Mouse (Mus musculus): ENCODE measurements around the gene Noxa1. TPM values are rescaled to one million over a fixed set of nuclear protein-coding genes. Genes with fewer than 3 reads are reported as not detected.

Noxa1 gene
- total RNA-seq, 2 experiments from 2014 or later, result not detected

GRCm38 (mm10) chr2:25083697-25084096 is 11.3 kb downstream of the Noxa1 start:
- Histone ChIP-seq H3K27ac (no peak overlapping the region), H3K4me3 (no peak overlapping the region)
- no peak for DNase-seq (ENCODE audit: low spot score in 2 of 2)
- no peak for TF ChIP-seq CTCF (conservative IDR thresholded peaks at IDR 0.05)

GRCm38 (mm10) chr2:25080076-25080475 is 14.9 kb downstream of the Noxa1 start, which contains the start of gene Entpd8:
TSS of gene Entpd8 (plus strand) at chr2:25080304.
- no peak within 1 kb of the TSS for H3K27ac ChIP-seq
- DNase-seq (ENCODE audit: low spot score in 2 of 2), result no peak
- TF ChIP-seq CTCF (conservative IDR thresholded peaks at IDR 0.05), result no peak
- no peak within 1 kb of the TSS for H3K4me3 ChIP-seq

GRCm38 (mm10) chr2:25078967-25079366 is 16.0 kb downstream of the Noxa1 start:
- DNase-seq (ENCODE audit: low spot score in 2 of 2), result no peak
- Histone ChIP-seq H3K4me3 (no peak overlapping the region), H3K27ac (no peak overlapping the region)
- TF ChIP-seq CTCF (conservative IDR thresholded peaks at IDR 0.05), result no peak

DNA sequence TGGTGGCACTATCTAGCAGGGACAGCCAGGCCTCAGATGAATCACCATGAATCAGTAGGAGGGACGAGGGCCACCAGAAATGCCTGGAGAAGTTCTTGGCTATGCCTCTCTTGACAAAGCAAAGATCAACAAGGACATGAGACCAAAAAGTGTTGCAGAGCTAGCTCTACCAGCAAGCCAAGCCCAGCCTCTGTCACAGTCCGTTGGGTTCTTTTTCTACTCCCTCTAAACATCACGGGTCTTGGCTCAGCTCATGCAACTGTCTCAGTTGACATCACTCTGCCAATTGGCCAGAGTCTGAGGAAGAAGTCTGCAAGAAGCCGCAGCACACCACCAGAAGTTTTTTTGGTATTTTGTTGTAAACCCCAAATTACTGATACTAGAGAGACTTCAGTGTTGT is 19.4 kb downstream of the Noxa1 start:
- no peak for TF ChIP-seq CTCF (conservative IDR thresholded peaks at IDR 0.05)
- Histone ChIP-seq H3K27ac (no peak overlapping the region), H3K4me3 (no peak overlapping the region)
- no peak for DNase-seq (ENCODE audit: low spot score in 2 of 2)

GRCm38 (mm10) chr2:25072398-25072797 is 22.6 kb downstream of the Noxa1 start:
- Histone ChIP-seq H3K4me3 (no peak overlapping the region), H3K27ac (no peak overlapping the region)
- TF ChIP-seq CTCF (conservative IDR thresholded peaks at IDR 0.05), result peak; percentile 22
- no peak for DNase-seq (ENCODE audit: low spot score in 2 of 2)

DNA sequence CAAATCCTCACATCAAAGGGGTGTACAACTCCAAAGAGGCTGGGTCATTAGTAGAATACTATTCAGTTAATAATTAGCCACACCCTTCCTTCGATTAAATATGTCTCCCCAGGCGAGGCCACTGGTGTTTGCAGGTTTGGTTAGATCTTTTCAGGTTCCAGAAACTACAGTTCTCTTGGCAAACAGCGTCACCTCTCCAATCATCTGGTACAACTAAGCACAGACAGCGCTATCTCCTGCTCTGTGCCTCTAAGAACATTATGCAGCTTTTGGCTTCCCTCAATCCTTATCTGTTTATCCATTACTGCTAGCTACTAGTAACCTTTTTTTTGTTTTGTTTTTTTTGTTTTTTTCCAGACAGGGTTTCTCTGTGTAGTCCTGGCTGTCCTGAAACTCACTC is 25.4 kb downstream of the Noxa1 start:
- Histone ChIP-seq H3K27ac (no peak overlapping the region), H3K4me3 (no peak overlapping the region)
- TF ChIP-seq CTCF (conservative IDR thresholded peaks at IDR 0.05), result no peak
- DNase-seq (ENCODE audit: low spot score in 2 of 2), result no peak

DNA sequence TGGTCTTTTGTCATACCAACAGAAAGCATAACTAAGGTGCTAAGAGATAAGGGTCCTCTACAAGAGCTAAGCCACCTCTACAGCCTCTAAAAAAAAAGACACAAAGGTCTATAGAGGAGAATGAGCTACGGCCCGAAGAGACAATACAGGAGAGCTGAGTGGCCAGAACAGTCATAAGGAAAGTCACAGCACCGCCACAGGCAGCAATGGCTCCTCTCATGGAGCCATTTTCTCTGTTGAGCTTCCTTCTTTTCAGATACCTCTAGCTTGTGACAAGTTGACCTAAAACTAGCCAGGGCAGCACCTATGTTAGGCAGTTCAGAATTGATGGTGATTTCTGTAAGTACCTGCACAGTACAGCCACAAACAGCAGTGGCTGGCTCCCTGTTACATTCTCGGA is 28.4 kb downstream of the Noxa1 start:
- no peak overlapping the region for H3K27ac ChIP-seq
- TF ChIP-seq CTCF (conservative IDR thresholded peaks at IDR 0.05), result no peak

DNA sequence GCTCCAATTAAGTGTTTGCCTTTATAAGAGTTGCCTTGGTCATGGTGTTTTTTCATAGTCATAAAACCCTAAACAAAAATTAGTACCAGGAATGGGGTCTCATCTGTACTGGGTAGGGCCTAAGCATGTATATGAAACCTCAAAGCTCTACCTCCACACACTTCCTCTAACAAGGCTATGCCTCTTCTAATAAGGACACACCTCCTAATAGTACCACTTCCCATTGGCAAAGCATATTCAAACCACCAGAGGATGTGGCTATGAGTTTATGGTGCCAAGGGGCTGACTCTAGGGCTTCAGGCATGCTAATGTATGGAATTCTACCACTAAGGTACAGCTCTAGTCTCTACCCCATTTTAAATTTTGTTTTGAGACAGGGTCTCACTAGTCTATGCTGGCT is 29.4 kb downstream of the Noxa1 start:
- Histone ChIP-seq H3K27ac (no peak overlapping the region), H3K4me3 (no peak overlapping the region)
- no peak for TF ChIP-seq CTCF (conservative IDR thresholded peaks at IDR 0.05)
- DNase-seq (ENCODE audit: low spot score in 2 of 2), result no peak

More for the DNA sequence above, 28.4 kb downstream of the Noxa1 start:
- no peak for DNase-seq (ENCODE audit: low spot score in 2 of 2)
- no peak overlapping the region for H3K4me3 ChIP-seq

DNA sequence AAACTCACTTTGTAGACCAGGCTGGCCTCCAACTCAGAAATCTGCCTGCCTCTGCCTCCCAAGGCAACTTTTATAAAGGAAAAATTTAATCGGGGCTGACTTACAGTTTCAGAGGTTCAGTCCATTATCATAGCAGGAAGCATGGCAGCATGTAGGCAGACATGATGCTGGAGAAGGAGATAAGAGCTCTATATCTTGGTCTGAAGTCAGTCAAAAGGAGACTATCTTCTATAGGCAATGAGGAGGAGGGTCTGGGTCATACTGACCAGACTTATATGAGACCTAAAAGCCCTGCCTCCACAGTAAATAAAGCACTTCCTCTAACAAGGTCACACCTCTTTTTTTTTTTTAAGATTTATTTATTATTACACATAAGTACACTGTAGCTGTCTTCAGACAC is 30.7 kb downstream of the Noxa1 start:
- Histone ChIP-seq H3K27ac (no peak overlapping the region), H3K4me3 (no peak overlapping the region)
- TF ChIP-seq CTCF (conservative IDR thresholded peaks at IDR 0.05), result no peak
- no peak for DNase-seq (ENCODE audit: low spot score in 2 of 2)

DNA sequence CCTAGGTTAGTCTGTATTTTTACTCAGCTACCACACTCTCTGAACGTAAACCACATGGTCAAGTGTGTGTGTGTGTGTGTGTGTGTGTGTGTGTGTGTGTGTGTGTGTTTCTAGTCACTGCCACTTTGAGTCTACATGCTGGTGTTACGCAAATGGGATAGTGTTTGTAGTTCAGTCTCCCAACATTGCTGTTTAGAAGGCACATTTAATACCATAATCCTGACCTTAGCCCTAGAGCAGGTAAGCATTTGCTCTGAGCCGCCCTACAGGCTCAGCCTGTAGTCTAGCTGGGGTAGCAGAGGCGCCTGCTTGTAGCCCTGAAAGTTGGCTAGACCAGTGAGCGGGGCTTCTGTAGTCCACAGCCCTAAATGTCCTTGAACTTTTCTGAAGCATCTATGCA is 31.4 kb downstream of the Noxa1 start:
- no peak for TF ChIP-seq CTCF (conservative IDR thresholded peaks at IDR 0.05)
- no peak for DNase-seq (ENCODE audit: low spot score in 2 of 2)
- no peak overlapping the region for H3K4me3 ChIP-seq
- no peak overlapping the region for H3K27ac ChIP-seq

GRCm38 (mm10) chr2:25058926-25059325 is 36.0 kb downstream of the Noxa1 start:
- DNase-seq (ENCODE audit: low spot score in 2 of 2), result no peak
- H3K27ac ChIP-seq, result peak overlapping the region; percentile 55; the same call in 1 of the 2 replicates
- no peak for TF ChIP-seq CTCF (conservative IDR thresholded peaks at IDR 0.05)
- peak overlapping the region; percentile 24; the same call in 1 of the 2 replicates for H3K4me3 ChIP-seq

- no peak for DNase-seq (ENCODE audit: low spot score in 2 of 2)
- Histone ChIP-seq H3K27ac (peak overlapping the region; percentile 96), H3K4me3 (peak overlapping the region; percentile 99)
- TF ChIP-seq CTCF (conservative IDR thresholded peaks at IDR 0.05), result no peak
These were observed 39.4 kb downstream of the Noxa1 start for GRCm38 (mm10) chr2:25055409-25056155.

- peak overlapping the region; percentile 99 for H3K4me3 ChIP-seq
- H3K27ac ChIP-seq, result peak overlapping the region; percentile 96
- TF ChIP-seq CTCF (conservative IDR thresholded peaks at IDR 0.05), result no peak
These were observed 39.9 kb downstream of the Noxa1 start for GRCm38 (mm10) chr2:25055068-25055405.

More at GRCm38 (mm10) chr2:25055068-25055405, 39.9 kb downstream of the Noxa1 start:
- peak; percentile 90 to 93 for DNase-seq (ENCODE audit: low spot score in 2 of 2)

Measured in layer of hippocampus, adult 2 months (tissue).